Mouse (Mus musculus): ENCODE measurements around the gene Rsph14. TPM values are rescaled to one million over a fixed set of nuclear protein-coding genes. Genes with fewer than 3 reads are reported as not detected.
A peak's percentile ranks its signal among the peaks of the same experiment; 100 is the strongest.
"Not testable (repeated sequence)": the region's sequence is repeated elsewhere in the genome, so short reads cannot be mapped to it uniquely, and the experiment has no call there.

Rsph14 gene
- polyA plus RNA-seq, 1 experiment, result not detected

GRCm38 (mm10) chr10:75051364-75052074, 19.1 kb upstream of the Rsph14 start:
- no peak overlapping the region for H3ac ChIP-seq (ENCODE audit: control insufficient read depth, insufficient read length, low read depth)
- no peaks in the 10 kb centered on the region for H3K79me3 ChIP-seq (ENCODE audit: low read depth)
- H3K27me3 ChIP-seq (ENCODE audit: control insufficient read depth, insufficient read depth, insufficient read length), result no peaks in the 10 kb centered on the region
- no peak for TF ChIP-seq USF1 (IDR thresholded peaks at IDR 0.05; ENCODE audit: low read depth)
- no peak for TF ChIP-seq CTCF (IDR thresholded peaks at IDR 0.05; ENCODE audit: control insufficient read depth, insufficient read depth, insufficient read length)
- no peak for TF ChIP-seq CEBPB (IDR thresholded peaks at IDR 0.05; ENCODE audit: low read depth)
- no peak for TF ChIP-seq MYOG (IDR thresholded peaks at IDR 0.05; ENCODE audit: control insufficient read depth, extremely low read depth, insufficient read length)
- no peak for TF ChIP-seq FOSL1 (IDR thresholded peaks at IDR 0.05; ENCODE audit: insufficient read depth, low read length, poor library complexity, severe bottlenecking)
- TF ChIP-seq MYOD1 (IDR thresholded peaks at IDR 0.05; ENCODE audit: control insufficient read depth, insufficient read length, low read depth), result no peak
- no peak for TF ChIP-seq MAX (IDR thresholded peaks at IDR 0.05)
- no peak overlapping the region for H3K4me3 ChIP-seq (ENCODE audit: insufficient read depth, poor library complexity, severe bottlenecking)
- no peaks in the 10 kb centered on the region for H3K79me2 ChIP-seq (ENCODE audit: control insufficient read depth, insufficient read depth)
- H3K36me3 ChIP-seq (ENCODE audit: control insufficient read depth, insufficient read depth), result no peaks in the 10 kb centered on the region

- Histone ChIP-seq H3K79me3 (ENCODE audit: low read depth) (no peaks in the 10 kb centered on the region), H3K4me3 (ENCODE audit: insufficient read depth, poor library complexity, severe bottlenecking) (no peak overlapping the region), H3K36me3 (ENCODE audit: control insufficient read depth, insufficient read depth) (no peaks in the 10 kb centered on the region), H3ac (ENCODE audit: control insufficient read depth, insufficient read length, low read depth) (no peak overlapping the region), H3K79me2 (ENCODE audit: control insufficient read depth, insufficient read depth) (no peaks in the 10 kb centered on the region), H3K27me3 (ENCODE audit: control insufficient read depth, insufficient read depth, insufficient read length) (no peaks in the 10 kb centered on the region)
- no peak for TF ChIP-seq CTCF (IDR thresholded peaks at IDR 0.05; ENCODE audit: control insufficient read depth, insufficient read depth, insufficient read length)
- TF ChIP-seq FOSL1 (IDR thresholded peaks at IDR 0.05; ENCODE audit: insufficient read depth, low read length, poor library complexity, severe bottlenecking), result no peak
- TF ChIP-seq USF1 (IDR thresholded peaks at IDR 0.05; ENCODE audit: low read depth), result no peak
- no peak for TF ChIP-seq MYOG (IDR thresholded peaks at IDR 0.05; ENCODE audit: control insufficient read depth, extremely low read depth, insufficient read length)
- no peak for TF ChIP-seq MYOD1 (IDR thresholded peaks at IDR 0.05; ENCODE audit: control insufficient read depth, insufficient read length, low read depth)
- no peak for TF ChIP-seq CEBPB (IDR thresholded peaks at IDR 0.05; ENCODE audit: low read depth)
- no peak for TF ChIP-seq MAX (IDR thresholded peaks at IDR 0.05)
Measured at GRCm38 (mm10) chr10:75048711-75049110, 16.3 kb upstream of the Rsph14 start.

DNA sequence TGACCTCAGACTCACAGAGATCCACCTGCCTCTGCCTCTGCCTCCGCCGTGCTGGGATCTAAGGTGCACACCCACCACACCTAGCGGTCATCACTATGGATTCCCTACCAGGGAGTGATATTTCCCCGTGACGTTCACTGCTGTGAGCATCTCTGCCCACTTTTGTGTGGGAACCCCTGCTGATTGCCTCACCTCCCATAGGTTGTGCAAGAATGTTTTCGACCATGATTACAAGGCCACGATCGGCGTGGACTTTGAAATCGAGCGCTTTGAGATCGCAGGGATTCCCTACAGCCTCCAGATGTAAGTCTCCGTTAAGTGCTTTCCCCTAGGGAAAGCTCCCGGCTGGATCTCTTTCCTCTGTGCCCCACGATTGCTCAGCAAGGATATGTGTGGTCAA, 13.4 kb upstream of the Rsph14 start:
- Histone ChIP-seq H3K36me3 (ENCODE audit: control insufficient read depth, insufficient read depth) (no peaks in the 10 kb centered on the region), H3ac (ENCODE audit: control insufficient read depth, insufficient read length, low read depth) (no peak overlapping the region), H3K27me3 (ENCODE audit: control insufficient read depth, insufficient read depth, insufficient read length) (no peaks in the 10 kb centered on the region), H3K79me2 (ENCODE audit: control insufficient read depth, insufficient read depth) (no peaks in the 10 kb centered on the region), H3K4me3 (ENCODE audit: insufficient read depth, poor library complexity, severe bottlenecking) (no peak overlapping the region), H3K79me3 (ENCODE audit: low read depth) (no peaks in the 10 kb centered on the region)
- TF ChIP-seq CTCF (IDR thresholded peaks at IDR 0.05; ENCODE audit: control insufficient read depth, insufficient read depth, insufficient read length) (no peak), MYOG (IDR thresholded peaks at IDR 0.05; ENCODE audit: control insufficient read depth, extremely low read depth, insufficient read length) (no peak), CEBPB (IDR thresholded peaks at IDR 0.05; ENCODE audit: low read depth) (no peak), FOSL1 (IDR thresholded peaks at IDR 0.05; ENCODE audit: insufficient read depth, low read length, poor library complexity, severe bottlenecking) (no peak), USF1 (IDR thresholded peaks at IDR 0.05; ENCODE audit: low read depth) (no peak), MYOD1 (IDR thresholded peaks at IDR 0.05; ENCODE audit: control insufficient read depth, insufficient read length, low read depth) (no peak), MAX (IDR thresholded peaks at IDR 0.05) (no peak)

DNA sequence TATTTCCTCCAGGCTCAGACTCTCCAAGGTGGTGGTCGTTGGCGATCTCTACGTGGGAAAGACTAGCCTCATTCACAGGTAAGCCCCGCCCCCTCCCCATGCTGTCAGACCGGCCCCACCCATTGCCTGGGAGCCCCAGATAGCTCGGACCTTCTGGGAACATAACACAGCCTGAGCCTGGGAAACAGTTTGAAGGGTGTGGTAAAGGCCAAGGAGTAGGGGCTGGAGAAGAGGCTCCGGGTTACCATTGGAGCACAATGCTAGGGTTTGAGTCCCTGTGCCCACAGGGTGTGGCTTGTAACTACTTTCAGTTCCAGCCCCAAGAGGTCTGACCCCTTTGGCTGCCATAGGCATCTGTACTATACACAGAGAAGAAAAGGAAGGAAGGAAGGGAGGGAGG, 12.1 kb upstream of the Rsph14 start:
- TF ChIP-seq CEBPB (IDR thresholded peaks at IDR 0.05; ENCODE audit: low read depth) (no peak), CTCF (IDR thresholded peaks at IDR 0.05; ENCODE audit: control insufficient read depth, insufficient read depth, insufficient read length) (no peak), MYOG (IDR thresholded peaks at IDR 0.05; ENCODE audit: control insufficient read depth, extremely low read depth, insufficient read length) (no peak), MYOD1 (IDR thresholded peaks at IDR 0.05; ENCODE audit: control insufficient read depth, insufficient read length, low read depth) (no peak), MAX (IDR thresholded peaks at IDR 0.05) (no peak), USF1 (IDR thresholded peaks at IDR 0.05; ENCODE audit: low read depth) (no peak), FOSL1 (IDR thresholded peaks at IDR 0.05; ENCODE audit: insufficient read depth, low read length, poor library complexity, severe bottlenecking) (no peak)
- Histone ChIP-seq H3K79me2 (ENCODE audit: control insufficient read depth, insufficient read depth) (no peaks in the 10 kb centered on the region), H3K36me3 (ENCODE audit: control insufficient read depth, insufficient read depth) (no peaks in the 10 kb centered on the region), H3K79me3 (ENCODE audit: low read depth) (no peaks in the 10 kb centered on the region), H3K4me3 (ENCODE audit: insufficient read depth, poor library complexity, severe bottlenecking) (no peak overlapping the region), H3ac (ENCODE audit: control insufficient read depth, insufficient read length, low read depth) (no peak overlapping the region), H3K27me3 (ENCODE audit: control insufficient read depth, insufficient read depth, insufficient read length) (no peaks in the 10 kb centered on the region)

GRCm38 (mm10) chr10:75042060-75042459, 9.7 kb upstream of the Rsph14 start:
- not testable (repeated sequence) for H3K79me2 ChIP-seq (ENCODE audit: control insufficient read depth, insufficient read depth); H3K27me3 ChIP-seq (ENCODE audit: control insufficient read depth, insufficient read depth, insufficient read length); H3K36me3 ChIP-seq (ENCODE audit: control insufficient read depth, insufficient read depth); H3K4me3 ChIP-seq (ENCODE audit: insufficient read depth, poor library complexity, severe bottlenecking); H3ac ChIP-seq (ENCODE audit: control insufficient read depth, insufficient read length, low read depth); H3K79me3 ChIP-seq (ENCODE audit: low read depth)

- TF ChIP-seq MAX (IDR thresholded peaks at IDR 0.05), result peak; percentile 21
- TF ChIP-seq CEBPB (IDR thresholded peaks at IDR 0.05; ENCODE audit: low read depth), result no peak
- no peak for TF ChIP-seq CTCF (IDR thresholded peaks at IDR 0.05; ENCODE audit: control insufficient read depth, insufficient read depth, insufficient read length)
- no peaks in the 10 kb centered on the region for H3K79me3 ChIP-seq (ENCODE audit: low read depth)
Measured at GRCm38 (mm10) chr10:75036883-75037379, 4.5 kb upstream of the Rsph14 start, which contains the start of gene Rab36. Gene Rab36, plus strand, starts transcription at chr10:75037058.

More at GRCm38 (mm10) chr10:75036883-75037379, 4.5 kb upstream of the Rsph14 start, which contains the start of gene Rab36:
- H3K27me3 ChIP-seq (ENCODE audit: control insufficient read depth, insufficient read depth, insufficient read length), result no peaks in the 10 kb centered on the region
- no peaks in the 10 kb centered on the region for H3K79me2 ChIP-seq (ENCODE audit: control insufficient read depth, insufficient read depth)
- no peaks in the 10 kb centered on the region for H3K36me3 ChIP-seq (ENCODE audit: control insufficient read depth, insufficient read depth)
- peak within 1 kb of the TSS; percentile 73 for H3ac ChIP-seq (ENCODE audit: control insufficient read depth, insufficient read length, low read depth)
- peak within 1 kb of the TSS; percentile 25 for H3K4me3 ChIP-seq (ENCODE audit: insufficient read depth, poor library complexity, severe bottlenecking)

Measured in C2C12 (cell line).